Mouse (Mus musculus) cortical plate, adult 2 months (tissue): ENCODE measurements at regions not wholly inside any gene's neighbourhood (a gene's known extent, or its start where the extent isn't known, plus 50 kb on each side); places are given as distances from the start of the nearest gene placed in this dataset.

ENCODE experiments used
- CTCF ChIP-seq: fragments of 200-500 bp; IDR thresholded peaks from 2 replicates; pipeline ENCODE4 v1.5.1; 2011; ENCODE audit warnings: mild to moderate bottlenecking, control low read depth, low read length; ENCODE audit not compliant: insufficient read depth; ENCODE audit errors: extremely low read depth
- POLR2A ChIP-seq: fragments of 200-500 bp; IDR thresholded peaks from 2 replicates; pipeline ENCODE4 v1.6.1; 2011; ENCODE audit warnings: mild to moderate bottlenecking, low read length, control low read depth; ENCODE audit not compliant: insufficient read depth; ENCODE audit errors: extremely low read depth

- TF ChIP-seq CTCF: no peak
- TF ChIP-seq POLR2A: no peak
Measured at GRCm38 (mm10) chr12:71628796-71629195, 202.1 kb upstream of the Daam1 start.
